Mouse (Mus musculus) liver, embryonic 16.5 days (tissue): ENCODE measurements around the gene Tmem129. TPM values are rescaled to one million over a fixed set of nuclear protein-coding genes. Genes with fewer than 3 reads are reported as not detected.

Source experiments
- ATAC-seq: fragments of 200-750 bp; cut with Nextera tagmentation; 2 replicates; pipeline ENCODE4 v1.8.0; 2017; ENCODE audit warnings: low read depth, mild to moderate bottlenecking, moderate number of reproducible peaks, moderate library complexity
- H3K27ac ChIP-seq: fragments of 300-500 bp; sonication (generic); 2 replicates; pipeline ENCODE4 v1.5.1; 2014; ENCODE audit warnings: mild to moderate bottlenecking, low read length
- H3K27me3 ChIP-seq: fragments of 300-500 bp; sonication (generic); 2 replicates; pipeline ENCODE4 v1.6.1; 2014; ENCODE audit warnings: low read depth, low read length, mixed read lengths; ENCODE audit not compliant: control insufficient read depth, insufficient read depth
- H3K36me3 ChIP-seq: fragments of 300-500 bp; sonication (generic); 2 replicates; pipeline ENCODE4 v1.6.1; 2014; ENCODE audit warnings: mild to moderate bottlenecking; ENCODE audit not compliant: control insufficient read depth, insufficient read depth
- H3K4me1 ChIP-seq: fragments of 300-500 bp; sonication (generic); 2 replicates; pipeline ENCODE4 v1.6.1; 2014; ENCODE audit warnings: low read depth, low read length, mixed read lengths; ENCODE audit not compliant: control insufficient read depth
- H3K4me2 ChIP-seq: fragments of 300-500 bp; sonication (generic); 2 replicates; pipeline ENCODE4 v1.6.1; 2014; ENCODE audit warnings: low read depth, low read length, mixed read lengths
- H3K4me3 ChIP-seq: fragments of 300-500 bp; sonication (generic); 2 replicates; pipeline ENCODE4 v1.5.1; 2014; ENCODE audit warnings: low read depth, mild to moderate bottlenecking, low read length
- H3K9ac ChIP-seq: fragments of 300-500 bp; sonication (generic); 2 replicates; pipeline ENCODE4 v1.6.1; 2014; ENCODE audit warnings: low read depth, low read length
- H3K9me3 ChIP-seq: fragments of 300-500 bp; sonication (generic); replicated peaks from 2 replicates; pipeline ENCODE4 v1.6.1; 2016; ENCODE audit warnings: low read length; ENCODE audit not compliant: control insufficient read depth
- WGBS: fragments of 180-500 bp; shearing (Covaris S2); extraction: QIAGEN DNeasy Blood & Tissue Kit; methylation state at CpG from one replicate; pipeline ENCODE4 v1.1.7; 2014; ENCODE audit not compliant: insufficient replicate concordance; 5-methylcytosine and 5-hydroxymethylcytosine counted together
- polyA plus RNA-seq: library from polyadenylated mRNA; unstranded; fragments of >200 nt; fragmentation: Nextera tagmentation; extraction: Ambion mirVana; gene quantifications from 2 replicates; pipeline ENCODE4 v1.2.1, GENCODE M21; 2015

Gene Tmem129
- polyA plus RNA-seq, 1 experiment from 2014 or later, result 21.8 TPM

- ATAC-seq, result no peak
- no peak overlapping the region for H3K9ac ChIP-seq
- H3K9me3 ChIP-seq, result no peaks in the 10 kb centered on the region
- no peak overlapping the region for H3K4me2 ChIP-seq
- H3K27ac ChIP-seq, result no peak overlapping the region
- WGBS, result 68% methylated on average over 3 of the region's 3 CpGs
- peaks cover 41% of the 10 kb centered on the region for H3K36me3 ChIP-seq
- no peaks in the 10 kb centered on the region for H3K27me3 ChIP-seq
- H3K4me1 ChIP-seq, result peaks cover 5% of the 10 kb centered on the region
- H3K4me3 ChIP-seq, result no peak overlapping the region
Observed at GRCm38 (mm10) chr5:33637606-33638350, 20.4 kb downstream of the Tmem129 start.

- WGBS, result 40% methylated on average over 3 of the region's 3 CpGs
- Histone ChIP-seq H3K4me3 (no peak overlapping the region), H3K9me3 (no peaks in the 10 kb centered on the region), H3K4me1 (peaks cover 14% of the 10 kb centered on the region), H3K27me3 (no peaks in the 10 kb centered on the region), H3K4me2 (no peak overlapping the region), H3K36me3 (peaks cover 17% of the 10 kb centered on the region), H3K9ac (no peak overlapping the region), H3K27ac (no peak overlapping the region)
- ATAC-seq, result peak; percentile 52
Observed at GRCm38 (mm10) chr5:33635361-33635760, 22.9 kb downstream of the Tmem129 start.

- no peak overlapping the region for H3K4me2 ChIP-seq
- H3K36me3 ChIP-seq, result peaks cover 3% of the 10 kb centered on the region; the same call in 1 of the 2 replicates
- WGBS, result 48% methylated on average over 1 of the region's 1 CpGs
- no peak overlapping the region for H3K9ac ChIP-seq
- H3K27ac ChIP-seq, result no peak overlapping the region
- no peaks in the 10 kb centered on the region for H3K9me3 ChIP-seq
- peaks cover 27% of the 10 kb centered on the region for H3K4me1 ChIP-seq
- ATAC-seq, result no peak
- no peak overlapping the region for H3K4me3 ChIP-seq
- H3K27me3 ChIP-seq, result no peaks in the 10 kb centered on the region
Observed at GRCm38 (mm10) chr5:33632526-33632925, 25.7 kb downstream of the Tmem129 start.

GRCm38 (mm10) chr5:33630615-33631014 is 27.6 kb downstream of the Tmem129 start:
- WGBS, result 46% methylated on average over 4 of the region's 4 CpGs
- Histone ChIP-seq H3K27me3 (no peaks in the 10 kb centered on the region), H3K9ac (peak overlapping the region; percentile 67), H3K9me3 (no peaks in the 10 kb centered on the region), H3K4me2 (peak overlapping the region; percentile 99), H3K4me3 (peak overlapping the region; percentile 83), H3K27ac (peak overlapping the region; percentile 85), H3K36me3 (no peaks in the 10 kb centered on the region), H3K4me1 (peaks cover 26% of the 10 kb centered on the region)
- no peak for ATAC-seq

DNA sequence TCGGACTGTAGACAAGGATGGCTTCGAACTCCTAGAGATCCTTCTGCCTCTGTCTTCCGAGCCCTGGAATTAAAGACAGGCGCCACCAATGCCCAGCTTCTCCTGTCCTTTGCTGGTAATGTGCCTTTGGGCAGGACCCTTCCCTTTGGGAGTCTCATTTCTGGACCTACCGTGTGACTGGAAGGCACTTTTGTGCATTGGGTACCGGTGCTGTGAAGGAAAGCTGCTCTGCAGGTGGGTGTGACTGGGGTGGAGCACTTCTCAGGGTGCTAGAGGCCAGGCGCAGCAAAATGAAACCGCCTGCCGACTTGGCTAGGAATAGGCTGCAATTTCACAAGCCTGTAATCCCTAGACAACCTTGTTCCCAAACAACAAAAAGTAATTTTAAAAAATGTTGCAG is 28.2 kb downstream of the Tmem129 start:
- Histone ChIP-seq H3K27me3 (no peaks in the 10 kb centered on the region), H3K4me1 (peaks cover 22% of the 10 kb centered on the region), H3K4me3 (peak overlapping the region; percentile 83), H3K4me2 (peak overlapping the region; percentile 99), H3K9me3 (no peaks in the 10 kb centered on the region), H3K9ac (peak overlapping the region; percentile 67), H3K27ac (peak overlapping the region; percentile 85), H3K36me3 (no peaks in the 10 kb centered on the region)
- 2% methylated on average over 9 of the region's 9 CpGs for WGBS
- peak; percentile 66 for ATAC-seq

GRCm38 (mm10) chr5:33629301-33629987 is 28.8 kb downstream of the Tmem129 start, which contains the start of the genes Fam53a and Gm9903:
Fam53a (minus strand) TSS chr5:33629635.
Gm9903 (plus strand) TSS chr5:33629925.
- peak within 1 kb of the TSS; percentile 83 for H3K4me3 ChIP-seq
- peak within 1 kb of the TSS; percentile 85 for H3K27ac ChIP-seq
- WGBS, result under 1% methylated on average over 77 of the region's 99 CpGs
- H3K9ac ChIP-seq, result peak within 1 kb of the TSS; percentile 79
- H3K4me2 ChIP-seq, result peak within 1 kb of the TSS; percentile 99
- peak; percentile 94 for ATAC-seq
- no peaks in the 10 kb centered on the region for H3K27me3 ChIP-seq
- H3K4me1 ChIP-seq, result peaks cover 22% of the 10 kb centered on the region
- H3K36me3 ChIP-seq, result no peaks in the 10 kb centered on the region
- no peaks in the 10 kb centered on the region for H3K9me3 ChIP-seq

DNA sequence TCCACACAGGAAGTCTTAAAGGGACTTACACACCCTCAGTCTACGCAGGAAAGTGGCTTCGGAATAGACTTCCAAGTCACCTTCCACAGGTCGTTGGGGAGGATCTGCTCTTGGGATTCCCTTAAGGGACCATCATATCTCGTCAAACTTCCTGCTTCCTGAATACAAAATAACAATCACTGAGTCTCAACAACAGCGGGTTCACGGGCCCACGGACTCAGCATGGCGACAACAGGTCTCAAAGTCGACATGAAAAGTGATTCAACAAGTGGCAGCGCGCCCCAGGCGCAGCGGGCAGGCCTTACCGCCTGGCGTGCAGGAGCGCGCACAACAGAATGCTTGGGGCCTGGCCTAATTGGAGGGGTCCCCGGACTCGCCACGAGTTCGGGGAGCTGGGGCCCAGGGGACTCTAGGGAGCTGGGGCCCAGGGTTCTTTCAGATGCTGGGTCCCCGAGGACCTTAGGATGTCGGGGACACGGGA is 29.4 kb downstream of the Tmem129 start:
- whole genome bisulfite sequencing, result under 1% methylated on average over 24 of the region's 24 CpGs
- peak; percentile 12 for ATAC-seq
- H3K36me3 ChIP-seq, result no peaks in the 10 kb centered on the region
- peak overlapping the region; percentile 79 for H3K9ac ChIP-seq
- peaks cover 22% of the 10 kb centered on the region for H3K4me1 ChIP-seq
- H3K4me3 ChIP-seq, result peak overlapping the region; percentile 83
- no peaks in the 10 kb centered on the region for H3K9me3 ChIP-seq
- H3K27ac ChIP-seq, result peak overlapping the region; percentile 84
- no peaks in the 10 kb centered on the region for H3K27me3 ChIP-seq
- peak overlapping the region; percentile 75 for H3K4me2 ChIP-seq

DNA sequence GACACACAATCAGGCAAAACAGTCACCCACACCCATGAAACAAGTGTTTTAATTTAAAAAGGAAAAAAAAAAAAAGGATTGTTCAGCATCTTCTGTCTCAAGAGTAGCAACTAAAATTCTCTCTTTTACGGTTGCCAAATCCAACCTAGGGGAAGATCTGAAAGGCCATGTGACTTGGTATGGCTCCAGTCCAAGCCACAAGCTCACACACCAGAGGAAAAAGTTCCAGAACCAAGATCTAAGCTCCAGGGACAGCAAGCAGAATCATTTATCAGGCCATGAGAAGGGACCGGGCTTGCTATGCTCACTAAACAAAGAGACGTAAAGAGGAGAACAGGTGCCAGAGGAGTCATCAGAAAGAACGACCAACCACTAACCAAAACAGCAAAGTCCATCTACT is 30.2 kb downstream of the Tmem129 start:
- no peak overlapping the region for H3K27ac ChIP-seq
- H3K9ac ChIP-seq, result peak overlapping the region; percentile 37

DNA sequence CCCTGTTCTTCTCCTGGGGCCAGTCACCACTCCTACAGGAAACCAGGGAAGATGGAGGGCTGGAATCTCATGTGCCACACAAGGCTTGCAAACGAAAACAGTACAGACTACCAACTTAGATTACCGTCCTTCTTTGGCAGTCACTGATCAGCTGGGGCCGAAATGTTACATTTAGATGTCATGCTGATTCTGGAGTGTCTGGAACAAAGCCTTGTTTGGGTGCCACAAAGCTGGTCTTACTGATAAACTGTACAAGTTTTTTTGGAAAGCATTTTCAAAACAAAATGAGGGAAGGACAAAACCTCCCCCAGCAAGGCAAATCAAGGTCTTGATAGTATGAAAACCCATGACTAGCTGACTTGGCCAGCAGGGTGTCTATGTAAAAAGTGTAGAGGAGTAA is 34.5 kb downstream of the Tmem129 start:
- no peak for ATAC-seq
- no peak overlapping the region for H3K9ac ChIP-seq
- no peaks in the 10 kb centered on the region for H3K27me3 ChIP-seq
- H3K4me3 ChIP-seq, result no peak overlapping the region
- WGBS, result 72% methylated on average over 3 of the region's 3 CpGs
- H3K36me3 ChIP-seq, result no peaks in the 10 kb centered on the region
- peaks cover 7% of the 10 kb centered on the region for H3K4me1 ChIP-seq
- no peak overlapping the region for H3K27ac ChIP-seq
- no peak overlapping the region for H3K4me2 ChIP-seq
- H3K9me3 ChIP-seq, result no peaks in the 10 kb centered on the region

More for the DNA sequence above, 30.2 kb downstream of the Tmem129 start:
- ATAC-seq, result no peak
- Histone ChIP-seq H3K36me3 (no peaks in the 10 kb centered on the region), H3K27me3 (no peaks in the 10 kb centered on the region), H3K9me3 (no peaks in the 10 kb centered on the region), H3K4me2 (peak overlapping the region; percentile 75), H3K4me3 (peak overlapping the region; percentile 83), H3K4me1 (peaks cover 22% of the 10 kb centered on the region)
- WGBS, result 20% methylated on average over 4 of the region's 4 CpGs
